Mouse (Mus musculus) CH12.LX (cell line): ENCODE results near the gene Gm20683.

Experiments used
- CHD2 ChIP-seq: IDR thresholded peaks from 2 replicates; pipeline ENCODE4 v1.6.1; 2011; ENCODE audit warnings: low read length, improper control_type of control experiment
- CTCF ChIP-seq, 2 experiments: IDR thresholded peaks in 1 of 2; conservative IDR thresholded peaks in 1 of 2; 2 replicates each; pipeline ENCODE4 v1.5.1; 2011 to 2012; ENCODE audit warnings: low read depth in 2 of 2, low read length in 2 of 2, improper control_type of control experiment in 1 of 2, inconsistent platforms in 1 of 2, mild to moderate bottlenecking in 1 of 2, moderate library complexity in 1 of 2
- EP300 ChIP-seq: IDR thresholded peaks from 2 replicates; pipeline ENCODE4 v1.6.1; 2011; ENCODE audit warnings: low read length, improper control_type of control experiment
- RAD21 ChIP-seq: IDR thresholded peaks from 2 replicates; pipeline ENCODE4 v1.6.1; 2011; ENCODE audit warnings: low read depth, mild to moderate bottlenecking, low read length, improper control_type of control experiment, moderate library complexity
- UBTF ChIP-seq: IDR thresholded peaks from 2 replicates; pipeline ENCODE4 v1.6.1; 2012; ENCODE audit warnings: low read depth, mild to moderate bottlenecking, inconsistent platforms, low read length, improper control_type of control experiment, moderate library complexity
- ZKSCAN1 ChIP-seq: IDR thresholded peaks from 2 replicates; pipeline ENCODE4 v1.6.1; 2012; ENCODE audit warnings: low read depth, inconsistent platforms, low read length, improper control_type of control experiment, borderline replicate concordance

- TF ChIP-seq CHD2 (no peak), CTCF (conservative IDR thresholded peaks at IDR 0.05 in 1 of 2, IDR thresholded peaks at IDR 0.05 in 1 of 2; ENCODE audit: low read depth in 2 of 2, low read length in 2 of 2) (no peak), UBTF (no peak), RAD21 (no peak), EP300 (no peak), ZKSCAN1 (no peak)
Measured at GRCm38 (mm10) chr17:25791320-25791842, 50.2 kb downstream of the Gm20683 start.
